Mouse (Mus musculus) brain, embryonic 14.5 days (tissue): Measurements from ENCODE around the gene Prss36.

ENCODE experiments used
- CTCF ChIP-seq: fragments of 200-500 bp; IDR thresholded peaks from 2 replicates; pipeline ENCODE4 v1.5.1; 2012; ENCODE audit warnings: inconsistent platforms, mild to moderate bottlenecking, moderate library complexity, borderline replicate concordance; ENCODE audit not compliant: insufficient read depth, insufficient read length; ENCODE audit errors: extremely low read depth
- POLR2A ChIP-seq: fragments of 200-500 bp; IDR thresholded peaks from 2 replicates; pipeline ENCODE4 v1.6.1; 2012; ENCODE audit warnings: mild to moderate bottlenecking, inconsistent platforms, borderline replicate concordance; ENCODE audit not compliant: poor library complexity, insufficient read depth, insufficient read length, severe bottlenecking; ENCODE audit errors: extremely low read depth

DNA sequence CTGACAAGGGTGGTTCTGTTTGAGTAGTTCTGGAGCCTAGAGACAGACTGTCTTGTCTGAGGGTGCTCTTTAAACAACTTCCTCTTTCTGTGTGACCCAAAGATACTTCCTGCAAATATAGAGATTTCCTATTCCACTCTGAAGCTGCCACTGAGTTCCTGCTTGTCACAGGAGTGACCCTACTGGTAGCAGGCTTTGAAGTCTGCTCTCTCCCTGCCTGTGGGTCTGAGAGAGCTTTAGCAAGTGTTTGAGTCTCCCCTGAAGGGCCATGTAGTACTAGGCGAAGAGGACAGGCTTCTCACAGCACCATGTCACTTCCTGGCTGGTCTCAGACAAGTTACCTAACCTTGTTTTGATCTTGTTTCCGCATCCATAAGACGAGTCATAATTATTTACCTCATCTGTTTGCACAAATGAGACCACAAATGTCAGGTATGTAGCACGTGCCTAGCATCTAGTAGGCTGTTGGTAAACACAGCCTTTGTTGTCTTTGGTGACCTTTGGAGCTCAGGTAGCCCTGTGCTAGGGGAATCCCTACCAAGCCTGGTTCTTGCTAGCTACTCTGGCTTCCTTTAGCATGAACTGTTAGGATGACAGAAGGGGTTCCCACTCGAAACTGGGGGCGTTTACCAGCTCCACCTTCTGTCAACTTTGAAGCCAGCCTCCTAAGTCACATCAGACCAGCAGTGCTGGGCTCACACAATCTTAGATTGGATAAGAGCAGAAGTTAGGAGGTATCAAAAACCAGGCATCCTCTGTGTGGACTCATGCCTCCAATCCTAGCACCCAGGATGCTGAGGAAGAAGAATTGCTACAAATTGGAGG lies 23.9 kb downstream of the Prss36 start:
- TF ChIP-seq CTCF: no peak
- no peak for TF ChIP-seq POLR2A
